ENCODE assay signal across 8 mouse cellular contexts in genomic region chr4:55530236-55530635, GRCm38 (mm10). TPM values are rescaled to one million over a fixed set of nuclear protein-coding genes. Genes with fewer than 3 reads are reported as not detected.
DNase-seq lines count a peak whose midpoint lies in the region; ATAC-seq lines count a peak whose summit lies in the region.

No protein-coding gene starts in this region.

- intact Hi-C loops in left cerebral cortex, postnatal 14 days (cut with DNase I): loop anchor here (2.0 to 5.0 kb wide), 3 partner anchors 122 to 1157 kb away; no protein-coding TSS in a partner anchor

- peak; percentile 84 for DNase-seq in ZHBTc4 (ENCODE audit: low read depth, low spot score)
- DNase-seq in embryo, embryonic 10 days (ENCODE audit: low spot score): peak; percentile 88
- DNase-seq in gastrocnemius, postnatal 25 days: peak; percentile 69
- DNase-seq in induced T-regulatory cell, adult 2 months (ENCODE audit: low read depth): peak; percentile 55
- peak; percentile 73 to 74 for DNase-seq in left cerebral cortex, postnatal 14 days (ENCODE audit: low spot score in 2 of 2)
- peak; percentile 78 to 80 for DNase-seq in right cerebral cortex, postnatal 10 days (ENCODE audit: low spot score in 2 of 2)
- DNase-seq in urinary bladder, postnatal 36 days (ENCODE audit: low spot score in 2 of 2): peak; percentile 75 to 81

- peak; percentile 58 for ATAC-seq in megakaryocyte progenitor cell, adult 5-6 weeks (replicated peaks; ENCODE audit: poor library complexity)

RNA-seq across cellular contexts. Expression of gene Klf4, which starts 2.0 kb away (rescaled TPM):
- total RNA-seq in gastrocnemius, postnatal 25 days (2021): 10 to 100 TPM; 11.6 to 17.0 TPM
- 1 to 10 TPM; 6.3 to 8.4 TPM for total RNA-seq in left cerebral cortex, postnatal 14 days (2021)
- total RNA-seq in megakaryocyte progenitor cell, adult 5-6 weeks (2015): 12.4 and 23.7 TPM in 2 replicates
- total RNA-seq in megakaryocyte progenitor cell, adult 5-6 weeks (2017): 3.3 and 8.8 TPM in 2 replicates

Comparison
In these comparisons a context has a peak if more than half of its experiments do, and no peak if none do; other contexts are left out.
1. Peak in every context shown above with its lines: DNase-seq and ATAC-seq.